Mouse (Mus musculus): ENCODE measurements at regions not wholly inside any gene's neighbourhood (a gene's known extent, or its start where the extent isn't known, plus 50 kb on each side); places are given as distances from the start of the nearest gene placed in this dataset.

- TF ChIP-seq CTCF (IDR thresholded peaks at IDR 0.05; ENCODE audit: low read depth) (no peak), EP300 (optimal IDR thresholded peaks at IDR 0.05) (no peak)
Measured at GRCm38 (mm10) chr4:95151678-95152077, 99.7 kb upstream of the Jun start.
